Mouse (Mus musculus) ES-E14 (cell line): ENCODE results near the gene Ube2j2.

Experiments used
- HCFC1 ChIP-seq: IDR thresholded peaks from 2 replicates; pipeline ENCODE4 v1.6.1; 2012; ENCODE audit warnings: low read length, inconsistent platforms, borderline replicate concordance; ENCODE audit not compliant: insufficient read depth
- MAFK ChIP-seq: IDR thresholded peaks from 2 replicates; pipeline ENCODE4 v1.6.1; 2014; ENCODE audit warnings: mild to moderate bottlenecking, low read depth, low read length, inconsistent platforms; ENCODE audit not compliant: insufficient read depth
- ZC3H11A ChIP-seq: IDR thresholded peaks from 2 replicates; pipeline ENCODE4 v1.6.1; 2012; ENCODE audit warnings: low read depth, mild to moderate bottlenecking, inconsistent platforms, low read length, borderline replicate concordance

- TF ChIP-seq HCFC1 (no peak), MAFK (no peak), ZC3H11A (no peak)
Observed at GRCm38 (mm10) chr4:155932031-155932430, 11.6 kb upstream of the Ube2j2 start.
